Mouse (Mus musculus): ENCODE data around the gene Rps6kb2. TPM values are rescaled to one million over a fixed set of nuclear protein-coding genes. Genes with fewer than 3 reads are reported as not detected.
"Not testable (repeated sequence)": the region's sequence is repeated elsewhere in the genome, so short reads cannot be mapped to it uniquely, and the experiment has no call there.

Gene Rps6kb2
- polyA plus RNA-seq, 1 experiment: 85.6 TPM

DNA sequence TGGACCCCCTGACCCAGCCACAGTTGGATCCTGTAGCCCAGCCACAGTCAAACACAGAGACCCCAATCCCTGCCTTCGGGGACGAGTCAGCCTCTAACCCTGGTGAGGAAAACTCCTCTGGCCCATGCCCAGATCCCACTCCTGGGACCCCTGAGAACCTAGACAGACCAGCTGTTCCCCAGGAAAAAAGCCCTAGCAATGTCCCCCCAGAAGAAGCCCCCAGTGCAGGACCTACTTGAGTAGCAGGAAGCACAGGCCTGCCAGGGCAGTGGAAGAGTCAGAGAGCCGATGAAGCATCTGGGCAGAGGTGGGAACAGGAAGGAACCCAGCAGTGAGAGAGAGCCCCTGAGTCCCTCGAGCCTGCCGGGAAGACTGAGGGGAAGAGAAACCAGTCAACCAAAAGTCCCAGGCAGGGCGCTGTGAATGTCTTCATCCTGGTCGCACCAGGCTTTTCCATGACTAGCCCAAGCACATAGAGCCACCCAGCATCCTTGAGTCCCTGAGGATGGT lies 19.3 kb downstream of the Rps6kb2 start, which contains the start of gene Cabp4:
Gene Cabp4, minus strand, starts transcription at position 275 of the 510 bp plus-strand sequence.
- no peak for DNase-seq (ENCODE audit: extremely low spot score in 1 of 2, low spot score in 1 of 2)

DNA sequence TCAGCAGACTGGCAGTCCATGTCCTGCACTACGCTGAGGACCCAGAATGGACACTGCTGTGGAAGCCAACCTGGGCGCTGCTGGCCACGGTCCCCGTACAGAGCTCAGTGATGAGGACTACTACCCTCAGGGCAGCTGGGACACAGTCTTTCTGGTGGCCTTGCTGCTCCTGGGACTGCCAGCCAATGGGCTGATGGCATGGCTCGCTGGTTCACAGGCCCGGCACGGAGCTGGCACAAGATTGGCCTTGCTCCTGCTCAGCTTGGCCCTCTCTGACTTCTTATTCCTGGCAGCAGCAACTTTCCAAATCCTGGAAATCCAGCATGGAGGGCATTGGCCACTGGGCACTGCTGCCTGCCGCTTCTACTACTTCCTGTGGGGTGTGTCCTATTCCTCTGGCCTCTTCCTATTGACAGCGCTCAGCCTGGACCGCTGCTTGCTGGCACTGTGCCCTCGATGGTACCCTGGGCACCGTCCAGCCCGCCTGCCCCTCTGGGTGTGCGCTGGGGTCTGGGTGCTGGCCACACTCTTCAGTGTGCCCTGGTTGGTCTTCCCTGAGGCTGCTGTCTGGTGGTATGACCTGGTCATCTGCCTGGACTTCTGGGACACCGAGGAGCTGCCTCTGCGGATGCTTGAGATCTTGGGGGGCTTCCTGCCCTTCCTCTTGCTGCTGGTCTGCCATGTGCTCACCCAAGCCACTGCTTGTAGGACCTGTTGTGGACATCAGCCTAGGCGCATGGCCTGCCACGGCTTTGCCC lies 20.6 kb downstream of the Rps6kb2 start:
- DNase-seq (ENCODE audit: extremely low spot score in 1 of 2, low spot score in 1 of 2): no peak

DNA sequence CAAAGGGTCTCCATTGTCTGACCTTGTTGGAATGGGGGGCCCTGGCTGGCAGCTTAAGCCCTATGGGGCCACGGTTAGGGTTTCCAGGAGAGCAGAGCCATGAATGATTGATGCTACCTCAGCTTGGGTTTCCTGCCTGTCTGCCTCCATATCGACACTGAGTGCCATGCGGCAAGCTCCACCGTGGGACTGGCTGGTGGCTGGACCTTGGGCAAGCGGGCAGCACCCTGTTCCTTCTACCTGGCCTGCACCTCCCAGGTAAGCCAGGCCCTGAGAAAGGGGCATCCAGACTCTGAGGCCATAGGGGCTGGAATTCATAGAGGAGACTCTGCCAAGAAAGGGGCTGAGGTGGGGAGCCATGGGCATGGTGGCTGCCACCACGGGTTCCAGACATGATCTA lies 23.0 kb downstream of the Rps6kb2 start:
- no peak for DNase-seq (ENCODE audit: extremely low spot score in 1 of 2, low spot score in 1 of 2)

DNA sequence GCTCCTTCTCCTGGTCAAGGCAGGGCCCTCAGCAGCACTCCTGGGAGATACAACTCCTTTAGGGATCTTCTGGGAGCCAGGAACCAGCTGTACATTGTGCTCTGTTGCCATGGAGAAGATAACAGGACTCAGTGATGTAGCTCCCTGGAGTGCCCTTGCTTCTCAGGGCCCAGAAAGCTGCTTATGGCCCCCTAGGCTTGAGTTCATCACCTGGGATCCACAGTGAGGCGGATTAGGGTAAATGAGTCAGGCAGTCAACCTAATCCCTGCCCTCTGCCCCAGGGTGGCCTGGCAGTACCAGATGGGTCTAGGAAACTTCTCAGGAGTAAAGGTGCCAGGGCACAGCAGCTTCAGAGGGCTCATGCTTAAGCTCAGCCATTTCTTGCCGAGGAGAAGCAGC lies 23.7 kb downstream of the Rps6kb2 start, which contains the start of gene Gpr152:
Gene Gpr152, plus strand, starts transcription at position 342 of the 400 bp plus-strand sequence.
- DNase-seq (ENCODE audit: extremely low spot score in 1 of 2, low spot score in 1 of 2): no peak

DNA sequence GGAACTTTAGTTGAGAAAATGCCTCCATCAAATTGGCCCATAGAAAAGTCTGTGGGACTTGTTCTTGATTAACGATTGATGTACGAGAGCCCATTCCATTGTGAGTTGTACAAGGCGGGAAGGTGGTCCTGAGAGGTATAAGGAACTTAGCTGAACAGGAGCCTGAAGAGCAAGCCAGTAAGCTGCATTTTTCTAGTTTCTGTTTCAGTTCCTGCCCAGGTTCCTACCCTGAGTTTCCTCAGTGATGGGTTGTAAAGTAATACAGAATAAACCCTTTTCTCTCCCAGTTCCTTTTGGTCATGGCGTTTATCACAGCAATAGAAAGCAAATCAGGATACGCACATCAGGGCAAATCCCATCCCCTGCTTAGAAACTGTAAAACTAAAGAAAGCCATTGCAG lies 25.2 kb downstream of the Rps6kb2 start:
- DNase-seq (ENCODE audit: extremely low spot score in 1 of 2, low spot score in 1 of 2): no peak

DNA sequence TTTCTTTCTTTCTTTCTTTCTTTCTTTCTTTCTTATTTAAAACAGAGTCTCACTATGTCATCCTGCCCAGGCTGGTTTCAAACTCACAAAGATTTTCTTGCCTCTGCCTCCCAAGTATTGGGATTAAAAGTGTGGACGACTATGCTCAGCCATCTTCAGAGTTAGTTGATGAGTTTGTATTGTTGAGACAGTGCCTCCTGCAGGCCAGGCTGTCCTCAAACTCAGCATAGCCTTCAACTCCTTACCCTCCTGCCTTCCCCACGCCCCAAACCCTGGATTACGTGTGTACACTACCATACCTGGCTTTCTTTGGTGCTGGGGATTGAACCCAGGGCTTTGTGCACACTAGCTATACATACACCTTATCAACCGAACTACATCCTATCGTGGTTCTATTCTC lies 26.7 kb downstream of the Rps6kb2 start:
- DNase-seq (ENCODE audit: extremely low spot score in 1 of 2, low spot score in 1 of 2): no peak

DNA sequence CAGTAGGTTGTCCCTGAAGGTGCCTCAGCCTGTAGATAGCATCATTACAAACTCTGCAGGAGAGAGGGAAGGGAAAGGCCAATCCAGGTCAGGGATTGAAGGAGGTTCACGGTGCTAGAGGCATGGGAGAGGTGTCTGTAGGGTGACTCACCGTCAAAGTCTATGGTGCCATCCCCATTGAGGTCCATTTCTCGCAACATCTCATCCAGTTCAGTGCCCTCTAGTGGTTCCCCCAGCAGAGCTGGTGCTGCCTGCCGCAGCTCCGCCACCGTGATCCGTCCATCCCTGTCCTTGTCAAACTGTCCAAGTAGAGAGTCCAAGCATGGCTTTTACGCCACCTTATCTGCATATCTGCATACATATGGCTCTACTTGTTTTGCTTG lies 27.2 kb downstream of the Rps6kb2 start:
- DNase-seq (ENCODE audit: extremely low spot score in 1 of 2, low spot score in 1 of 2): not testable (repeated sequence)

DNA sequence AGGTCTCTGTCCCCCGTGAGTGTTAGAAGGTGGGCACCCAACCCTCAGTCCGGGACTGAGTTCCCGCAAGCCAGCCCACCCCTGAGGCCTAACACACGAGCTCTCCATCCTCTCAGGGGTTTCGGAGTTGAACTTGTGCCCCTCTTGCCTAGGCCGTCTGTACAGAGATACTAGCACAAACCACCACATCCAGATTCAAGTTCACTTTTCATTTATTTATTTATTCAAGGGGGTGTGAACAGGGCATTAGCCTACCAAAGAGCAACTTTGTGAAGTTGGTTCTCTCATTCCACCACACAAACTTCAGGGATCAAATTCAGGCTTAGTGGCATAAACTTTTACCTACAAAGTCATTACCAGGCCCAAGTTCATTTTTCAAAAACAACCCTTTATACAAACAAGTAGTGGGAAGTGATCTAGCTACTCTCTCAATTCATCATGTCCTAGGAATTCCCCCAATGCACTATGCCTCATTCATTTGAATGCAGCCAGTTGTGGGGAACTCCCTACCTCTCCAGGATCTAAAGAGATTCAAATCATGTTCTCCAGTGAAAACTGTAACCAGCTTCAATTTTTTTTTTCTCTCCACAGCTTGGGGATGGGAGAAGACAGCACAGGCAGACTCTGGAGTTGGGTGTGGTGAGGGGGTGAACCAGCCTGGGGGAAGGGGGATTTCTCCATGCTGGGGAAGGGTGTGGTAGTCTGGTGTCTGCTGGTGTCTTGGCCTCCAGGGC lies 27.8 kb downstream of the Rps6kb2 start:
- not testable (repeated sequence) for DNase-seq (ENCODE audit: extremely low spot score in 1 of 2, low spot score in 1 of 2)

DNA sequence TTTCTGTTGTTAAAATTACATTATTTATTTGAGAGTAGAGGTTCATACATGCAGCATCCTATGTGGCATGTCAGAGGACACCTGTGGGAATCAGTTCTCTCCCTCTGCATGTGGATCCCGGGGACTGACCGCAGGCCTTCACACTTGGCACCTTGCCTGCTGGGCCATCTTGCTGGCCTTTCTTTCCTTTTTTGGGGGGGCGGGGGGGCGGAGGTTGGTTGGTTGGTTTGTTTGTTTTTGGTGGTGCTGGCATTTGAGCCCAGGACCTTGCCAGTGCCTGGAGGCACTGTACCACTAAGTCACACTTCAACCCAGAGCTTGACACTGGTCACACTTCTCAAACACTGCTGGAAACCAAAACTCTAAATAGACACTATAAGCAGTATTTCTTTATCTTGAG lies 28.8 kb downstream of the Rps6kb2 start:
- no peak for DNase-seq (ENCODE audit: extremely low spot score in 1 of 2, low spot score in 1 of 2)

DNA sequence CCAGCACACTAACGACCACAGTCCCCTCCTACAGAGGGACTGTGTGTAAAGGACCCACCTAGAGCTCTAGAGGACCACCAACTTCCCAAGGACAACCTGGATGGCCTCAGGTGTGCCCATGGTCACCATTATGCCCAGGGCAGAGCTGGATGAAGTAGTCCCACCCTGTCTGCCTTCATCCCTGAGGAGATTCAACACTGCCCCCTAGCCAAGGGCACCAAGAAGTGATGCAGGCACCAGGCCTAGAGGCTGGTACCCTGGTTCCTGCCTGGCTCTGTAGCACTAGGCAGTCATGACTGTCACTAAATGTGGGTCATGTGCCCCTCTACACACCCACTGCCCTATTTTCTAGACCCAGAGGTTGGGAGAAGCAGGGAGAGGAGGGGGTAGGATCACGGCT lies 31.4 kb downstream of the Rps6kb2 start:
- DNase-seq (ENCODE audit: extremely low spot score in 1 of 2, low spot score in 1 of 2): no peak

DNA sequence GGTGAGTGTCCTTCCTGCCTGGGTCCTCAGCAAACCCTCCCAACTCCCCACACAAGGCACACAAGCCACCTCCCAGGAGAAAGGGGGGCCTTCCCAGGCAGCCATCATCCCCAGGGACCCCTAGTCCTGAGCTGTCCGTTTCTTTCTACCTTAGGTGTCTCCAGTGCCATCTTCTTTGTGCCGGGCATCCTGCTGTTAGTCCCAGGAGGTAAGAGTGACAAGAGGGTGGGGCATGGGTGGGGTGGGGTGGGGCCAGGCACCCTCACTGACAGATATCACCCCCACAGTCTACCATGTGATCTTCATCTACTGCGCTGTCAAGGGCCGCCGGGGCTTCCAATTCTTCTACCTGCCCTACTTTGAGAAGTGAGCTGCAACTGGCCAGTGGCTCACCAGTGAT lies 32.1 kb downstream of the Rps6kb2 start:
- no peak for DNase-seq (ENCODE audit: extremely low spot score in 1 of 2, low spot score in 1 of 2)

DNA sequence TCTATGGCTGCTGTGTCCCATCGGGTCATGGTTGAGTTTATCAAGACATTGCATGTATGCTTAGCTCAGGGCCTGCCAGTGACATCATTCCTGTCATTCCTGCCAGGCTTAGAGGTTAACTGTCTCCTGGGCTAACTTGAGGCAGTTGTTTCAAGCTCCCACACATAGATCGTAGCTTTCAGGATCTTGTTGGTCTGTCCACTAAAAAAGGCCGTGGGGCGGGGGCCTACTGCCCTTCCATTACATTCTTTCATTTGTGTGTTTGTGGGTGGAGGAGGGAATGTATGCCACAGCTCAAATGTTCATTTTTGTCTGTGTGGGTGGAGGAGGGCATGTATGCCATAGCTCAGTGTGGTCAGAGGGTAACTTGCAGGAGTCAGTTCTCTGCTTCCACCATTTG lies 33.0 kb downstream of the Rps6kb2 start:
- DNase-seq (ENCODE audit: extremely low spot score in 1 of 2, low spot score in 1 of 2): no peak

DNA sequence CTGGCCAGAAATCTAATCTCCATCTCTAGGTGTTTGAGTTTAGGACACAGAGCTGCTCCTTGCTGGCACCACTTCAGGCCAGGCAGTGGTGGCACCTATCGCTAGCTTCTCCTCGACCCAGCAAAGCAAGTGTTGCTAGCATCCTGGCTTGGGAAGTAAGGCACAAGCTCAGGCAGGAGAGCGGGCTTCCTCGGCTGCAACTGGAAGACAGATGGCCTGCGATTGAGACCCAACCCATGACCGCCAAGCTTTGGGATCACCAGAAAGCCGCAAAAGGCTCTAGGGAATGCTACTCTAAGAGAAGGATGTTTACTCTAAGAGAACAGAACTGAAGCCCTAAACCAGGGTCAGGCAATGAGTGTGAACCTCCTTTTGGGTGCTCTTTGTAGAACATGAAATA lies 33.7 kb downstream of the Rps6kb2 start:
- DNase-seq (ENCODE audit: extremely low spot score in 1 of 2, low spot score in 1 of 2): no peak

DNA sequence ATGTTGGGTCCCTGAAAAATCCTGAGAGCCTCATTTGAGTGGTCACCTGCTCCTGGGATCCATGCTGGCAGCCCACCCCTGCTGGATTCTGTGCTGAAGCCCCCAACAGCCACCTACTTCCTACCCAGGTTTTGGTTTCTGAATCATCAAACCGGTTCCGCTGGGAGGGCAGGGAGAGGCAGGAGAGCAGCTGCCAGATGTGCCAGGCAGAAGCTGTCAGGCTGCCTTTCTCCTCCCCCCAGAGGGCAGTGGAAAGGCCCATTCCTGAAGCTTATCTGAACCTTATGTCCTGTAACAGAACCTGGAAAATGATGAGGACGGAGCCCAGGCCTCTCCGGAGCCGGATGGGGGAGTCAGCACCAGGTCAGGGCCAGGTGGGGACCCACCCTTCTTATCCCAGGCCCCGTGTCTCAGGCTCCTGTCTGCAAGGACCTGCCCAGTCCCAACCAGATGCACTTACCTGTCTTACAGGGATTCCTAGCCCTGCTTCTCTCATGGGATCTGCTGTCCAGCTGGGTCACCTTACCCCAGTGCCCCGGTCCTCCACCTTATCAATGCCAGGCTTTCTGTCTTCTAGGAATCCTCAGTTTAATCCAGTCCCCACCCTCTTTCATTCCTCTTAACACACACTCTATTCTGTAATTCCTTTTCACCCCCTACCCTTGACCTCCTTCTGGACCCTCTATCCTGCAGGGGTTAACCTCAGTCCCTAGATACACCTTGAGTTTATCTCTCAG lies 36.2 kb downstream of the Rps6kb2 start:
- no peak for DNase-seq (ENCODE audit: extremely low spot score in 1 of 2, low spot score in 1 of 2)

DNA sequence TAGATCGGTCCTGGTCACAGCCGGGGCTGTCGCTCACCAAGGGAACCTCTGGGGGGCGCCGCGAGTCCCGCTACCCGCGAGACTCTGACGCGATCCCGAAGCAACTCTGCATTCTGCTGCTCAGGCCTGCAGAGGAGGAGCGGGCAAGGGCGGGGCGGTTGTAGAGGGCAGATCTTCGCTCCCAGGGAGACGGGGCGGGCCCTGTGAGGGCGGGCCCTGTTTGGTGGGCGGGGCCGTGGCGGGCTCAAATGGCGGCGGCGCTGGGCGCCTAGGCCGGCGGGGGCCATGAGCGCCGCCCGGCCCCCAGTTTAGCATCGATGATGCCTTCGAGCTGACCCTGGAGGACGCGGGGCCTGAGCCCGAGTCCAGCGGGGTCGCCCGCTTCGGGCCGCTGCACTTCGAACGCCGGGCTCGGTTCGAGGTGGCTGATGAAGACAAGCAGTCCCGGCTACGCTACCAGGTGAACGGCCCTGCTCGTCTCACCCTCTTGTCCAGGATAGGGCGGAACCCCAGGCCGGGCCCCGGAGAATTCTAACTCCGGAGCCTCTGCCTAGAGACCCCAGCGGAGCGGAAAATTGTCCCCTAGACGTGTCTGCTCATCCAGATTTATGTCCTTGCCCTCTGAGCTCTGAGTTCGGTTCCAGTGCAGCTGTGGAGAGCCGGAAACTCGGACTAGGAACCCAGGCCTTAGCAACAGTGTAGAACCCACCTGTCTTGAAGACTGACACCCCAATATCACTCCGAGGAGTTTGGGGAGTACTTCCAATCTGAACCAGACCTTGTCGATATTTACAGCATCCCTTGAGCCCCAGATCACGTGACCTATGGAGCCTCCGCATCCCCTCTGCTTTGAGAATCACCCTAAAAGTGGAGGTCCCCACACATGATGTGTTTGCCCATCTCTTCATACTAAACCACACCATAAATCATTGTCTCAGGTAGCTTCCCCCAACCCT lies 37.1 kb downstream of the Rps6kb2 start, which contains the start of gene Aip:
Gene Aip, minus strand, starts transcription at position 118 of the 956 bp plus-strand sequence.
- DNase-seq (ENCODE audit: extremely low spot score in 1 of 2, low spot score in 1 of 2): peak; percentile 96 to 98

DNA sequence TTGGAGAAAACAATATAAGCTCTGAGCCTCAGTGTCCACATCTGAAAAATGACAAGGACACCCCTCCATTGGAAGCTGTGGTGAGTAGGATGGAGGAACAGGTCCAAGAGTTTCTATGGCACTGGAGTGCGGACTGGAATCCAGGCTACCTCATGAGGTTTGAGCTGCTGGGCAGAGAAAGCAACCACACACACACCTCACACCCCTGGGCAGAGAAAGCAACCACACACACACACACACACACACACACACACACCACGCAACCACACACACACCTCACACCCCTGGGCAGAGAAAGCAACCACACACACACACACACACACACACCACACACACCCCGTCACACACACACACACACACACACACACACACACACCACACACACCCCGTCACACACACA lies 37.9 kb downstream of the Rps6kb2 start:
- peak in 1 of 2 experiments; percentile 46 for DNase-seq (ENCODE audit: extremely low spot score in 1 of 2, low spot score in 1 of 2)

DNA sequence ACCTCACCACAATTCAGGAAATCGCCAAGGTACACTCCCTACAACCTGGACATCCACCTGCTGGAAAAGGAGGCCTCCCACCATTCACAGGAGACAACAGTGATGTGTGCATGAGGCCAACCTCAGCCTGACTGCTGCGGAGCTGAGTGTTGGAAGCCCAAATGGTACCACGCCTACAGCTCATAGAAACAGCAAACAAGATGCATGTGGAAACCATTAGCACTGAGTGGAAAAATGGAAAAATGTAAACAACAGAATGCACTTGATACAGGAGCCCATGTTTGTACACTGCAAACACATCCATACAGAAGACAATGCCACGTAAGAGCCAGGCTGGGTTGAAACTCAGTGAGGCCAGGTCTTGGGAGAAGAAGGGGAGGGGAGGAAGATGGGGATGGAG lies 38.7 kb downstream of the Rps6kb2 start:
- no peak for DNase-seq (ENCODE audit: extremely low spot score in 1 of 2, low spot score in 1 of 2)

DNA sequence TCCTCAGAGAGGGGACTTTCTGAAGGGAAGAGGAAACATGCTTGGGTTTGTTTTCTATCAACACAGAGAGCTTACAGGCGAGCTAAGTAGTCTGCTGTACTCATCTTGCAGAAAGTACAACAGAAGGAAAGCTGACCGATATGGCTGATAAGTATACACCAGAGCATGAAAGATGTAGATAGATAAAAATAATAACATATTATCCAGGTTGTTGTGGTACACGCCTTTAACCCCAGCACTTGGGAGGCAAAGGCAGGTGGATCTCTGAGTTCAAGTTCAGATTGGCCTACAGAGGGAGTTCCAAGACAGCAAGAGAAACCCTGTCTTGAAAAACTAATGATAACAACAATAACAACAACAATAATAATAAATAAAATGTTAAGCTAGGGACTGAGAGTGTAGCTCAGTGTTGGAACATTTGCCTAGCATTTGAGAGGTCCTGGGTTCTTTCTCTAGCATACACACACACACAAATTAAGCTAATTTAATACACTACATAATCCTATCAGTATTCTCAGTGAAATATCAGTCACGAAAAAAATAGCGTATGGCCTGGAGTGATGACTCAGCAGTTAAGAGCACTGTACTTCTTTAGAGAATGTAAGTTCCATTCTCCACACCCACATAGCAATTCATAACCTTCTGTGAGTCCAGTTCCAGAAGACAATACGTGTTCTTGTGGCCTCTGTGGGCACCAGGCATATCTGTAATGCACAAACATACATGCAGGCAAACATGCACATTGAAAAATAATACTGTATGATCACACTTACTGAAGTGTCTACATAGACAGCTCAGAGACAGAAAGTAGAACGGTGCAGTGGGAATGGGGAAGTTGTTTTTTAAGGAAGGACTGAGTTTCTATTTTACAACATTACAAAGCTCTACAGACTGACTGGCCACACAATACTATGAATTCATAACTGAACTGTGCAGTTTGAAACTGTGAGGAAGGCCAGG lies 40.5 kb downstream of the Rps6kb2 start:
- DNase-seq (ENCODE audit: extremely low spot score in 1 of 2, low spot score in 1 of 2): no peak

DNA sequence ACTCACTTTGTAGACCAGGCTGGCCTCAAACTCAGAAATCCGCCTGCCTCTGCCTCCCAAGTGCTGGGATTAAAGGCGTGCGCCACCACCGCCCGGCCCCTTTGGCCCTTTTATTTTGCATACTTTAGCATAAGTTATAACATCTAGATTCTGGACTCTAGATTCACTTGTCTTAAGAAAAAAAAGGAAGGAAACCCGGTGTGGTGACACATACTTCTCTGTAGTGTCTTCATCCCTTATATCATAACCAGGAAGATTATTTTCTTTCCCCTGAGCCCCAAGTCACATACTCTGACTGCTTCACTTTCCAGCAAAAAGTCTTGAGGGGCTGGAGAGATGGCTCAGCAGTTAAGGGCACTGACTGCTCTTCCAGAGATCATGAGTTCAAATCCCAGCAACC lies 41.3 kb downstream of the Rps6kb2 start:
- not testable (repeated sequence) for DNase-seq (ENCODE audit: extremely low spot score in 1 of 2, low spot score in 1 of 2)
